Mouse (Mus musculus): ENCODE data around the gene Pagr1a.

DNA sequence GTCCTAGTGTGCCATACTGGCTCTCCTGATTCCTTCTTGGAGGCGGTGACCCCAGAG is 41.4 kb downstream of the Pagr1a start, which contains the start of gene Cdipt:
- TF ChIP-seq POLR2A (IDR thresholded peaks at IDR 0.05; ENCODE audit: low read depth, low read length) = no peak
- no peak for TF ChIP-seq CTCF (IDR thresholded peaks at IDR 0.05; ENCODE audit: extremely low read depth, insufficient read length, insufficient replicate concordance, low read depth, low read length)

All from small intestine, adult 2 months (tissue).